Comparison of ENCODE assay signal across 8 mouse cellular contexts in the genomic region with DNA sequence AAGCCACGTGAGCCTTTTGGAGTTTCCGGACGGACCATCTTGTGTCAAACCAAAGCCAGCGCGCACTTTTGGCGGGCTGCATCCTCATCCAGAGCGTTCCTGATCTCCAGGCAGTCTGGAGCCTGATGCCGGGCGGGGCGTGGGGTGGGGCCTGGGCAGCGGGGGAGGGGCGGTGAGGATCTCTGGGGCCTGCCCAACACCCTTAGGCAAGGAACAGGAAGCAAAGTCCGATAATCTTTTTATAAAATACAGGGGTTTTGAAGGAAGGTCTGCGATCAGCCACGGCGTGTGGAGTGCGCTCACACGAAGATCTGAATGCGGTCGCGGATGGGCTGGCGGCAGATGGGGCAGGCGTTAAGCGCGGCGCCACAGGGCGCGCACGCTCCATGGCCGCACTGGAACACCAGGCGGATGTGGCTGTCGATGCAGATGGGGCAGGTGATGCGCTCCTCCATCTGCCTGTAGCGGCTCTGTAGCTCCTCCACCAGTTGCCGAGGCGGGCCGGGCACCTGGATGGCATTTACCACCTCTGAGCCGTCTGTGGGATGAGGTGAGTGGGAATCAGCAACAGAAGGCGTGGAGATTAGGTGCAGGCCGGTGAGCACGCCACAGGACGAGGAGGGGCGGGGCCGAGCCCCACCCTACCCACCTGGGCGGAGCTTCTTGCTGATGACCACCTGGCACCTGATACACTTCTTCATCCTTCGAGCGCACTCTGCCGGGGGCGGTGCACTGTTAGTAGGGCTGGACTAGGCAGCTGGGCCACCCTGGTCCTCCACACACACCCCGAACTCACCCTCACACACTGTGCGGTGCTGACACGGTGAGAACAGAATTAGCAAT. TPM values are rescaled to one million over a fixed set of nuclear protein-coding genes. Genes with fewer than 3 reads are reported as not detected.
DNase-seq lines count a peak whose midpoint lies in the region; ATAC-seq and TF ChIP-seq lines count a peak whose summit lies in the region.

No protein-coding gene starts in this region.

- H3K4me1 ChIP-seq in spleen, adult 2 months (ENCODE audit: control insufficient read depth, insufficient read depth, insufficient read length), result peaks cover 14% of the 10 kb centered on the region; the same call in 1 of the 2 replicates
- H3K4me1 ChIP-seq in heart, embryonic 16.5 days (ENCODE audit: control insufficient read depth, insufficient read depth, low read length), result peaks cover 36% of the 10 kb centered on the region
- peaks cover 30% of the 10 kb centered on the region for H3K4me1 ChIP-seq in limb, embryonic 11.5 days (ENCODE audit: control insufficient read depth, insufficient read depth, low read length)

- H3K27ac ChIP-seq in spleen, adult 2 months (ENCODE audit: insufficient read depth, low read length), result no peak overlapping the region; the same call in 1 of the 2 replicates
- H3K27ac ChIP-seq in heart, embryonic 16.5 days (ENCODE audit: low read length), result peak overlapping the region; percentile 79; the same call in 1 of the 2 replicates
- no peak overlapping the region for H3K27ac ChIP-seq in limb, embryonic 11.5 days (replicated peaks; ENCODE audit: low read depth, low read length)

- TF ChIP-seq POLR2A in spleen, adult 2 months (IDR thresholded peaks at IDR 0.05; ENCODE audit: low read depth, low read length), result no peak

- peak in 1 of 2 experiments; percentile 22 for DNase-seq in spleen, adult 2 months (ENCODE audit: low read depth in 1 of 2, low spot score in 2 of 2)
- DNase-seq in spleen, postnatal 14 days (ENCODE audit: low spot score in 2 of 2), result no peak
- peak; percentile 72 for DNase-seq in limb, embryonic 11.5 days (ENCODE audit: low spot score)
- peak; percentile 44 for DNase-seq in mesoderm, embryonic 11.5 days (ENCODE audit: low read depth, low spot score)
- peak; percentile 82 for DNase-seq in testis, postnatal 10 days (ENCODE audit: low spot score)
- no peak for DNase-seq in left cerebral cortex, adult 9 months (ENCODE audit: low spot score in 2 of 2)

- H3K4me2 ChIP-seq in heart, embryonic 16.5 days (ENCODE audit: low read depth, low read length), result peak overlapping the region; percentile 88
- peak overlapping the region; percentile 77 for H3K4me2 ChIP-seq in limb, embryonic 11.5 days (ENCODE audit: low read depth, severe bottlenecking)

- ATAC-seq in common myeloid progenitor, adult 5-6 weeks (replicated peaks; ENCODE audit: low read depth, poor library complexity, severe bottlenecking), result peak; percentile 53
- no peak; the same call in 1 of the 2 replicates for ATAC-seq in heart, embryonic 16.5 days (replicated peaks; ENCODE audit: extremely low read depth, insufficient read depth, low FRiP score)
- ATAC-seq in limb, embryonic 11.5 days (ENCODE audit: insufficient number of reproducible peaks, low FRiP score, low TSS enrichment, low read depth), result peak; percentile 60; the same call in 1 of the 2 replicates

- H3K36me3 ChIP-seq in spleen, adult 2 months (ENCODE audit: control insufficient read depth, insufficient read depth, low read length), result peaks cover 14% of the 10 kb centered on the region
- H3K36me3 ChIP-seq in heart, embryonic 16.5 days (ENCODE audit: control insufficient read depth, insufficient read depth), result peaks cover 13% of the 10 kb centered on the region
- H3K36me3 ChIP-seq in limb, embryonic 11.5 days (ENCODE audit: control insufficient read depth, insufficient read depth, low read length), result peaks cover 13% of the 10 kb centered on the region

- H3K27me3 ChIP-seq in spleen, adult 2 months (ENCODE audit: control insufficient read depth, insufficient read depth, low read length), result peaks cover 12% of the 10 kb centered on the region; the same call in 1 of the 2 replicates
- H3K27me3 ChIP-seq in heart, embryonic 16.5 days (ENCODE audit: control insufficient read depth, insufficient read depth, low read length), result peaks cover 23% of the 10 kb centered on the region
- peaks cover 41% of the 10 kb centered on the region for H3K27me3 ChIP-seq in limb, embryonic 11.5 days (ENCODE audit: control insufficient read depth, insufficient read depth, low read length)

- TF ChIP-seq CTCF in spleen, adult 2 months (IDR thresholded peaks at IDR 0.05; ENCODE audit: extremely low read depth, insufficient read depth, insufficient read length, insufficient replicate concordance), result no peak

- no peaks in the 10 kb centered on the region for H3K9me3 ChIP-seq in heart, embryonic 16.5 days (replicated peaks; ENCODE audit: control insufficient read depth, low read length)
- no peaks in the 10 kb centered on the region for H3K9me3 ChIP-seq in limb, embryonic 11.5 days (ENCODE audit: control insufficient read depth, low read length)

- H3K9ac ChIP-seq in heart, embryonic 16.5 days (ENCODE audit: low read length), result peak overlapping the region; percentile 81
- peak overlapping the region; percentile 49 for H3K9ac ChIP-seq in limb, embryonic 11.5 days (ENCODE audit: low read length)

- 7% methylated on average over 52 of the region's 52 CpGs for WGBS in spleen, adult 2 months
- 3% methylated on average over 52 of the region's 52 CpGs for WGBS in heart, embryonic 16.5 days
- WGBS in limb, embryonic 11.5 days, result 2% methylated on average over 50 of the region's 52 CpGs

- peak overlapping the region; percentile 61 for H3K4me3 ChIP-seq in spleen, adult 2 months (ENCODE audit: extremely low read depth, insufficient read depth, insufficient read length)
- H3K4me3 ChIP-seq in heart, embryonic 16.5 days (ENCODE audit: low read length), result peak overlapping the region; percentile 61
- peak overlapping the region; percentile 38 for H3K4me3 ChIP-seq in limb, embryonic 11.5 days (ENCODE audit: low read depth, low read length)

RNA-seq across cellular contexts. Expression of gene Mmp23, which starts 1.5 kb away (rescaled TPM):
- polyA plus RNA-seq in spleen, adult 2 months (2012; rRNA removed), result 57.2 and 83.5 TPM in 2 replicates
- 0.91 TPM in 1 of 2 replicates, not detected in the other for total RNA-seq in common myeloid progenitor, adult 5-6 weeks (2017)
- polyA plus RNA-seq in heart, embryonic 16.5 days (2015; fragmentation: Nextera tagmentation; extraction: Ambion mirVana), result 56.6 and 63.4 TPM in 2 replicates
- polyA plus RNA-seq in limb, embryonic 11.5 days (2014; fragmentation: Nextera tagmentation; extraction: Ambion mirVana), result 11.3 and 12.2 TPM in 2 replicates

RNA-seq across cellular contexts. Expression of gene Gm10563, which starts 9.5 kb away (rescaled TPM):
- polyA plus RNA-seq in spleen, adult 2 months (2012; rRNA removed), result not detected in 2 replicates
- not detected in 2 replicates for total RNA-seq in common myeloid progenitor, adult 5-6 weeks (2017)
- not detected in 2 replicates for polyA plus RNA-seq in heart, embryonic 16.5 days (2015; fragmentation: Nextera tagmentation; extraction: Ambion mirVana)
- polyA plus RNA-seq in limb, embryonic 11.5 days (2014; fragmentation: Nextera tagmentation; extraction: Ambion mirVana), result not detected in 2 replicates

RNA-seq across cellular contexts. Expression of gene Mib2, which starts 14.3 kb away (rescaled TPM):
- polyA plus RNA-seq in spleen, adult 2 months (2012; rRNA removed), result 56.8 and 67.4 TPM in 2 replicates
- 18.9 and 21.1 TPM in 2 replicates for total RNA-seq in common myeloid progenitor, adult 5-6 weeks (2017)
- 18.2 and 19.6 TPM in 2 replicates for polyA plus RNA-seq in heart, embryonic 16.5 days (2015; fragmentation: Nextera tagmentation; extraction: Ambion mirVana)
- polyA plus RNA-seq in limb, embryonic 11.5 days (2014; fragmentation: Nextera tagmentation; extraction: Ambion mirVana), result 16.0 and 16.6 TPM in 2 replicates

RNA-seq across cellular contexts. Expression of gene Cdk11b, which starts 30.0 kb away (rescaled TPM):
- polyA plus RNA-seq in spleen, adult 2 months (2012; rRNA removed), result 25.8 and 27.8 TPM in 2 replicates
- 50.8 and 66.1 TPM in 2 replicates for total RNA-seq in common myeloid progenitor, adult 5-6 weeks (2017)
- 38.3 and 44.8 TPM in 2 replicates for polyA plus RNA-seq in heart, embryonic 16.5 days (2015; fragmentation: Nextera tagmentation; extraction: Ambion mirVana)
- polyA plus RNA-seq in limb, embryonic 11.5 days (2014; fragmentation: Nextera tagmentation; extraction: Ambion mirVana), result 69.4 and 79.9 TPM in 2 replicates

RNA-seq across cellular contexts. Expression of gene Fndc10, which starts 39.5 kb away (rescaled TPM):
- polyA plus RNA-seq in spleen, adult 2 months (2012; rRNA removed), result 8.8 and 12.7 TPM in 2 replicates
- 2.9 and 3.2 TPM in 2 replicates for total RNA-seq in common myeloid progenitor, adult 5-6 weeks (2017)
- polyA plus RNA-seq in heart, embryonic 16.5 days (2015; fragmentation: Nextera tagmentation; extraction: Ambion mirVana), result 1.1 and 1.4 TPM in 2 replicates
- polyA plus RNA-seq in limb, embryonic 11.5 days (2014; fragmentation: Nextera tagmentation; extraction: Ambion mirVana), result 2.0 and 2.1 TPM in 2 replicates

Comparison
In these comparisons a context has a peak if more than half of its experiments do, and no peak if none do; other contexts are left out.
1. DNase-seq: peak in limb, embryonic 11.5 days (single experiment), mesoderm, embryonic 11.5 days (single experiment) and testis, postnatal 10 days (single experiment); none in spleen, postnatal 14 days (0 of 2) and left cerebral cortex, adult 9 months (0 of 2).
2. Peak in every context shown above with its lines, with median percentiles within 50 percentile points of each other: H3K4me3 ChIP-seq.